ENCODE assay signal across 15 mouse cellular contexts in genomic region chr5:51612049-51612448, GRCm38 (mm10). TPM values are rescaled to one million over a fixed set of nuclear protein-coding genes. Genes with fewer than 3 reads are reported as not detected.
"Had no signal": no experiment of that assay in that cellular context is flagged by ENCODE, and none has a peak within 500 bp of the region (broad histone marks: within the 10 kb centered on the region; RNA-seq: fewer than 3 reads in every experiment).

No protein-coding gene starts in this region.

- H3K36me3 ChIP-seq: limb, embryonic 13.5 days; midbrain, embryonic 12.5 days; neural tube, embryonic 13.5 days; stomach, embryonic 15.5 days had no signal

- H3K4me3 ChIP-seq: limb, embryonic 13.5 days; midbrain, embryonic 12.5 days; neural tube, embryonic 13.5 days; stomach, embryonic 15.5 days had no signal

- H3K4me1 ChIP-seq: limb, embryonic 13.5 days; midbrain, embryonic 12.5 days; neural tube, embryonic 13.5 days; stomach, embryonic 15.5 days had no signal

- H3K9me3 ChIP-seq: limb, embryonic 13.5 days; midbrain, embryonic 12.5 days; neural tube, embryonic 13.5 days; stomach, embryonic 15.5 days had no signal

- ATAC-seq: midbrain, embryonic 16.5 days had no signal

- H3K9ac ChIP-seq: limb, embryonic 13.5 days; liver, embryonic 14.5 days; midbrain, embryonic 12.5 days; neural tube, embryonic 13.5 days; stomach, embryonic 15.5 days had no signal

- DNase-seq: kidney, postnatal 14 days; left cerebral cortex, postnatal 4 days; lung, adult 18-20 months; retina, postnatal 1 day; right cerebral cortex, postnatal 4 days; spleen, adult 18-20 months; thymus, adult 2 months; thymus, postnatal 25 days had no signal

- H3K4me2 ChIP-seq: limb, embryonic 13.5 days; midbrain, embryonic 12.5 days; neural tube, embryonic 13.5 days; stomach, embryonic 15.5 days had no signal

- H3K27me3 ChIP-seq: limb, embryonic 13.5 days; midbrain, embryonic 12.5 days; neural tube, embryonic 13.5 days; stomach, embryonic 15.5 days had no signal

- H3K27ac ChIP-seq: limb, embryonic 13.5 days; liver, embryonic 14.5 days; midbrain, embryonic 12.5 days; neural tube, embryonic 13.5 days; stomach, embryonic 15.5 days had no signal

RNA-seq across cellular contexts. Expression of gene Ppargc1a, which starts 44.5 kb away (rescaled TPM):
- total RNA-seq: megakaryocyte-erythroid progenitor cell, adult 5-6 weeks had no signal
